Mouse (Mus musculus): Measurements from ENCODE around the gene BC005537.

DNA sequence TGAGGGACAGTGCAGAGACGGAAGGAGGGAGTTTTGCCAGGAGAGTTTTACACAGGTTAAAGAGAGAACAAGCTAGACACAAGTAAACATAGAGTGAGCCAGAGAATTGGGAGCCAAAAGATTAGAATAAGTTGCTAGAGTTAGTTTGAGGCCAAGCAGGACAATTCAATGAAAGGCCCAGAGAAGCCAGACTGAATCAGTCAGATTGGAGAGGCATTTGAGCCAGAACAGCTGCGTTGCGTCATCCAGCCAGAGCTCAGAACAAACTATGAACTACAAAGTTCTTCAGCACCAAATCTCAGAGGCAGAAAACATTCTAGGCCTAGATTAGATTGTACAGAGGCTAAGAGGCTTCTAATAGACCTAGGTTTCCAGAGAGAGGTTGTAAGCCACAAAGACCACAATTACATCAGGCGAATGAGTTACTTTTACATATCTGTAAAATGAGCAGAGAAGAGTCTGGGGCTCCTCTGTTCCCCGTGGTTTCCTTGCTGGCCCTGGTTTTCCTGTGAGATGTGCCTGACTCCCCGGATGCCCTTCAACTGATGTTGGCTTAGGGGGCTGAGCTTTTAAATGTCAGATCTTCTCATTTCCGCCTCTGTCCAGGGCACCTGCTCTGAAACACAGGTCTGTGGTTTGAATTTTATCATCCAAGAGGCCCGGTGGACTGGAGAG lies 22.6 kb upstream of the BC005537 start:
- TF ChIP-seq E2F4 (IDR thresholded peaks at IDR 0.05; ENCODE audit: insufficient read depth) (no peak), POLR2A (IDR thresholded peaks at IDR 0.05; ENCODE audit: insufficient read length, low read depth) (no peak), MAX (IDR thresholded peaks at IDR 0.05; ENCODE audit: low read depth) (no peak), SRF (IDR thresholded peaks at IDR 0.05; ENCODE audit: control insufficient read depth, insufficient read length, low read depth) (no peak)

Data from myocyte (in vitro differentiated cells).